Mouse (Mus musculus): Measurements from ENCODE around the gene Sltm. TPM values are rescaled to one million over a fixed set of nuclear protein-coding genes. Genes with fewer than 3 reads are reported as not detected.

Sltm gene
- total RNA-seq (2023), result 100 to 1,000 TPM; 109 to 111 TPM

GRCm38 (mm10) chr9:70542305-70543041, at the start of gene Sltm:
Gene Sltm, plus strand, starts transcription at chr9:70542754.

GRCm38 (mm10) chr9:70503626-70504041, 38.9 kb upstream of the Sltm start, which contains the start of gene Rnf111:
Gene Rnf111, minus strand, starts transcription at chr9:70503725.

Other genes with a start within 250 kb of the Sltm start
- gene Ccnb2, start 121.2 kb upstream of the Sltm start, total RNA-seq (2023), result 1 to 10 TPM; 1.7 to 1.8 TPM
- 100 to 1,000 TPM; 102 to 116 TPM for gene Rnf111, start 39.0 kb upstream of the Sltm start, total RNA-seq (2023)
- gene Gm10642, start 113.5 kb downstream of the Sltm start, total RNA-seq (2023), result 1 to 10 TPM; 2.2 to 2.8 TPM
- 10 to 100 TPM; 44.1 to 45.5 TPM for gene Mindy2, start 114.4 kb downstream of the Sltm start, total RNA-seq (2023)
- 10 to 100 TPM; 88.5 to 99.5 TPM for gene Adam10, start 136.2 kb downstream of the Sltm start, total RNA-seq (2023)